Mouse (Mus musculus): ENCODE results near the gene Rdm1.

Rdm1 gene

DNA sequence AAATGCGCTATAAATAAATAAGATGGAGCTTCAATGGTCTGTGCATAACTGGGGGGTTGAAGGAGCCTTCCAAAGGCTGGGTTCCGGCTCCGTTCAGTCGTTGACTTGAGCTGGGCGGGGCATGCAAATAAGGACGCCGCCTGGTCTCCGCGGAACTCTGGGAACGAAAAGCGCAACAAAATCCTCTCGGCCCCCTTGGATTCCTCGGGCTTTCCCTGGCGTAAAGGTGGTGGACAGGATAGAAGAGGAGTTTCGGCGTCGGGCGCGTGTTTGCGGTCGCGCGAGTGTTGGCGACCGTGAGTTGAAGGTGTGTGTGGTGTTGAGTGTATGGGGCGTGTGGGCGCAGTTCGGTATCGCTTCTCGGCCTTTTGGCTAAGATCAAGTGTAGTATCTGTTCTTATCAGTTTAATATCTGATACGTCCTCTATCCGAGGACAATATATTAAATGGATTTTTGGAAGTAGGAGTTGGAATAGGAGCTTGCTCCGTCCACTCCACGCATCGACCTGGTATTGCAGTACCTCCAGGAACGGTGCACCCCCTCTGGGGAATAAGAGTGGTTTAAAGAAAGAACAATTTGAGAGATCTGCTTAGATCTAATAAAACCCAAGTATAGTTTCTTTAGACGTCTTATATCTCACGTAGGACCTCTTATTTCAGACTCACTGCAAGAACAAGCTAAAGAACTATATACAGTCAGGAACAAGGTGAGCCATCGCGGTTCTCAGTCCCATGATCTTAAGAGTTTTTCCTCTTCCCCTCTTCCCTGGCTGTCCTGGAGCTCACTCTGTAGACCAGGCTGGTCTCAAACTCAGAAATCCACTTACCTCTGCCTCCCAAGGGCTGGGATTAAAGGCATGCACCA, 31.1 kb downstream of the Rdm1 start:
- peak; percentile 82 for DNase-seq (ENCODE audit: low read depth)

DNA sequence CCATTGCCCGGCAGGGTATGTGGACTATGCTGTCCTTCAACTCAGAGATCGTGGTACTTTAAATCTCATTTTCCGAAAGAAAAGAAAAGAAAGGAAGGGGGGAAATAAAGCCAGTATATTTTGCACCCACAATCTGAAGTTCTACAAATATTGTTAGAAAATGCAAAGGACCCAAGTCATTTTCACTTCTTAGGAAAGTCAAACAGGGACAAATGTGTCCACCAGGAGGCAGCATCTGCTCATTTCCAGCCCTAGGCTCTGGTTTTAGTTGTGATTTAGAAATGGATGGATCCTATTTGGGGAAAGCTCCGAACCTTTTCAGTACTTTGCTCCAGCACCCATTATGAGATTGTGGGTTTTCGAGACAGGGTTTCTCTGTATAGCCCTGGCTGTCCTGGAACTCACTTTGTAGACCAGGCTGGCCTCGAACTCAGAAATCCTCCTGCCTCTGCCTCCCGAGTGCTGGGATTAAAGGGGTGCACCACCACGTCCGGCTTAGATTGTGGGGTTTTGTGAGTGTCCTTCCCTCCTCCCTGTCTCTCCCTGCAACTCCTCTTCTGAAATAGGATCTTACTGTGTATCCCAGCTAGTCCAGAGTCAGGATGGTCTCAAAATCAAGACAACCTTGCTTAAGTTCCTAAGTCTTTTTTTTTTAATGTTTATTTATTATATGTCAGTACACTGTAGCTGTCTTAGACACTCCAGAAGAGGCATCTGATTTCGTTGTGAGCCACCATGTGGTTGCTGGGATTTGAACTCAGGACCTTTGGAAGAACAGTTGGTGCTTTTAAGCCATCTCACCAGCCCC, 32.0 kb downstream of the Rdm1 start:
- DNase-seq (ENCODE audit: low read depth) = peak; percentile 77

DNA sequence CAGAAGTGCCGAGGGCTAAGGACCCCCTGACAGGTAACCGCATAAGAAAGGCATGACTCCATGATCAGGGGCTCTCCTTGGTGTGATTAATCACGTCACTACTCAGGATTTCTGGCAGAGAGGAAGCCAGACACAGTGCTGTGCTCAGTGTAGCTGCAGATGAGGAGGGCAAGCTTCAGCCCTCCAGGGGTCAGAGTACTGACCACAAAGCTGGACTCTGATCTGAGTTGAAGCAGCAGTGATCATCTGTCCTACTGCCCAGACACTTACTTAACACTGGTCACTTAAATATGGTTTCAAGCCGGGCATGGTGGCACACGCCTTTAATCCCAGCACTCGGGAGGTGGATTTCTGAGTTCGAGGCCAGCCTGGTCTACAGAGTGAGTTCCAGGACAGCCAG, 34.2 kb downstream of the Rdm1 start:
- no peak for DNase-seq (ENCODE audit: low read depth)

DNA sequence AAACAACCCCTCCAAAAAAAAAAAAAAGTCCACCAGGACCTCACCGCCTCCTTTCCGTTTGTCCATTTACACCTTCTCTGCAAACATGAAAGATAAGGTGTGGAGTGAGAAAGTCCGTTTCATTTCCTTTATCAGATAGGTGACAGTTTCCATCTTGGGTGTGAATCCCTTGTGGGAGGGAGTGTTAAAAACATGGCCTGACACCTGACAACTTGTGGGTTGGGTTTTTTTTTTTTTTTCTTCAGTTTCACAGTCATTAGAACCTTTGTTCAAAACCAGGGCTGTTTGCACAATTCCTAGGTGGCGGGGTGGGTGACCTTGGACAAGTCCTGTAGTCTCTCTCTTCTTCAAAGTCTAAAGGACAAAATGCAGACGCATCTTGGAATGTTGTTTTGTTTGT, 34.8 kb downstream of the Rdm1 start:
- no peak for DNase-seq (ENCODE audit: low read depth)

DNA sequence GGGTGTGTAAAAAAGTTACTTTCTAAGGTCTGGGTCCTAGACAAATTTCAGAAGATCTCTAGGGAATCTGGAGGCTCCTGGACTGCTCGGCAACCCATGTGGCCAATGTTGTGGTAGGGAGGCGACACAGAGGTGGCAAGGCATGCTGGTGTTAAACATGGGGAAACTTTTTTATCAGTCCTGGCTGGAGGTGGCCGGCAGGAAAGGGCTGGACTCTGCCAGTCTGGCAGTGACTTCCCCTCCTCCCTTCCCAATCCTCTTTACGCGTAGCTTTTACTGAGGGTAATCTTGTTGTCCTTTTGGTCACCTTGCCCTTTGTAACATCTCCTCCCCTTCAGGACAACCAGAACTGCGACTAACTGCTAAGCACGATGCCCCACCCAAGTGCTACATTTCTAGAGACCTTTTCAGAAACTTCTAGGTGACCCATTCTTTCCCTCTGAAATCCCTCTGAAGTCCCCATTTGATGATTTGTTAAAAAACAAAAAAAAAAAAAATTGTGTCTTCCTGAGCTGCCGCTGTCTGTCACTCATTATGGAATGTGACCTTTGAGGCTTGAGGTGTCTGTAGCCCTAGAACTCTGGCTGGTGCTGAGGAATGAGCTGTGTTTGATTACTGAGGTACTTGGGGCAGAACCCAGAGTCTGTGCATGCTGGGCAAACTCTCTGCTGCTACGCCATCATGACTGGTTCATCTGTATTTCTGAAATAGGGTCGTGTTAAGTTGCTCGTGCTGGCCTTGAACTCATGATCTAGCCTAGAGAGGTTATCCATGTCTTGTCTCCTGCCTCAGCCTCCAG, 36.4 kb downstream of the Rdm1 start:
- no peak for DNase-seq (ENCODE audit: low read depth)

DNA sequence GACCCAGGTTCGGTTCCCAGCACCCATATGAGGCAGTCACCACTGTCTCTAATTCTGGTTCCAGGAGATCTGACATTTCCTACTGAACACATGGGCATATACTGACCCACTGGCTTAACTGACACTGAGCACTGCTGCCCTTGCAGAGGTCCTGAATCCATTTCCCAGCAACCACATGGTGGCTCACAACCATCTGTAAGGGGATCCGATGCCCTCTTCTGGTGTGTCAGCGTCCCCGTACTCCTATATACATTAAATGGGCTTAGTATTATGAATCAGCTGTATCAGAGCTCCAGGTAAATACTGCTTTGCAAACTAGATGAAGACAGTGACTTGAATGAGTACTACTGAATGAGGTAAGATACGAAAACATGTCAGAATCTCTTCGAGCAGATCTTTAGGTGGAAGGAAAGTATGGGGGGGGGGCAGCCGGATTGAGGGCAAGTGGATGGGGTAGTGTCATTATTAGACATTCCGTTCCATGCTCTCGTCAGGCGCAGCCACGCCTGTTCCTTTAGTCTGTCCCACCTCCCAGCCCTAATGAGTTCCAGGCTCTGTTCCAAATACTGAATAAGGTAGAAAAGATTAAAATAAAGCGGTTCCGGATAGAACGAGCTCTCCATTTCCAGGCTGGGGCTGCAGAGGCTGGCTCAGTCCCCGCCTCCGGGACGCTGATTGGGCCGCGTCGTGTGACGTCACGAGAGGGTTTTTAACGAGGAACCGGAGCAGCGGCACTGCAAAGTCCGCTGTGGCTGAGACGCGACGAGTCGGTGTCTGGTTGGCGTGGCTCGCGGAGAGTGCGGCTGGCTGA, 38.0 kb downstream of the Rdm1 start, which contains the start of gene Arl4d:
Gene Arl4d, plus strand, starts transcription at position 717 of the 811 bp plus-strand sequence.
- peak; percentile 70 for DNase-seq (ENCODE audit: low read depth)

DNA sequence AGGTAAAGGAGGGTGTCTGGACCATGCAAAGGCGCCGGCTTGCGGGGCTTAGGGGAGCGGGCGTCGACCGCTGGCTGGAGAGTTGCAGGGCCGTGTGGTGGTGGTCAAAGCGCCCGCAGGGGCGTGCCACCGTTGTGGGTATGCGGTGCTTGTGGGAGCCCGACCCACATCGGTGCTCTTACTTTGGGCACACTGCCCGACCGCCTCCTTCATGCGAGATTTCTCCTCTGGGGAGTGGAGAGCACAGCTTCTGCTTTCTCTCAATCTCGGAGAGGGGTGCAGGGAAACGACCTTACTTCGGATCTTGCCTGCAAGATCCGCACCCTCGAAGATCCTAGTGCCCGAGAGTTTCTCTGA, 38.6 kb downstream of the Rdm1 start:
- no peak for DNase-seq (ENCODE audit: low read depth)

DNA sequence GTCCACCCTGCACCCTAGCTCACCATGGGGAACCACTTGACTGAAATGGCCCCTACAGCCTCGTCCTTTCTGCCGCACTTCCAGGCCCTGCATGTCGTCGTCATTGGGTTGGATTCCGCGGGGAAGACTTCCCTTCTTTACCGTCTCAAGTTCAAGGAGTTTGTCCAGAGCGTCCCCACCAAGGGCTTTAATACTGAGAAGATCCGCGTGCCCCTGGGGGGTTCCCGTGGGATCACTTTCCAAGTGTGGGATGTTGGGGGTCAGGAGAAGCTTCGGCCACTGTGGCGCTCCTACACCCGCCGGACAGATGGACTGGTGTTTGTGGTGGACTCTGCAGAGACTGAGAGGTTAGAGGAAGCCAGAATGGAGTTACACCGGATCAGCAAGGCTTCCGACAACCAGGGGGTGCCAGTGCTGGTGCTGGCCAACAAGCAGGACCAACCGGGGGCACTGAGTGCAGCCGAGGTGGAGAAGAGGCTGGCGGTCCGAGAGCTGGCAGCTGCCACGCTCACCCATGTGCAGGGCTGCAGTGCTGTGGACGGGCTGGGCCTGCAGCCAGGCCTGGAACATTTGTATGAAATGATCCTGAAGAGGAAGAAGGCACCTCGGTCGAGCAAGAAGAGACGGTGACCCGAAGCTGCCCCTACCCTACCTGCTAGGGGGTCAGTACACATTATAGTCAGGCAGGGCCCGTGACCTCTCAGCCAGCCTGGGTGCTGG, 39.8 kb downstream of the Rdm1 start:
- no peak for DNase-seq (ENCODE audit: low read depth)

DNA sequence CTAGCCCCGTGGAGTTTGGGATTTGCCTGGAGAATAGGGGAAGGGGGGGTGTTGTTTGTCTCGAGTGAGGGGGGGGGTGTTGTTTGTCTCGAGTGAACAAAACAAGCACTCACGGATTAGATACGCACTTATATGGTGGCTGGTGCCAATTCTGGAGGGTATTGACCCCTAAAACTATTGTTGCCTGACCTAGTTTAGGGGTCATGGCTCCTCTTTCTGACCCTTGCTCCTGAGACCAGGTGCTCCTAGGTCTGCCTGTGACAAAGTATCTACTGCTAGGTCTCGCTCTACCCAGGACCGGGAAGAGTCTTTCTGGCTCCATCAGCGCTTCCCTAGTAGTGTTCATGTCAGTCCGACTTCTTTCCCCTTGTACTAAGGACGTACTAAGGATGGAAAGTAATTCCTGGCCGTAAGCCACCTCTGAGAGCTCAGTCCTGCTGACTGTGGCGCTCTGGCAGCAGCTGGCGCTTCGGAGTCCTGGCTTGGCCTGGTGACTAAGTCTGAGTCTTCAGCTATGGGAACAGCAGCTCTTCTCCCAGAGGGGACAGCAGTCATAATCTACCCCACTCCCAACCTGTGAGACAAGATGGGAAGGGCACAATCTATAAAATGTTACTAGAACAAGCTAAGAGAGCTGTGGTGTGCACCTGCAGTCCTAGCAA, 41.0 kb downstream of the Rdm1 start:
- peak; percentile 34 for DNase-seq (ENCODE audit: low read depth)

DNA sequence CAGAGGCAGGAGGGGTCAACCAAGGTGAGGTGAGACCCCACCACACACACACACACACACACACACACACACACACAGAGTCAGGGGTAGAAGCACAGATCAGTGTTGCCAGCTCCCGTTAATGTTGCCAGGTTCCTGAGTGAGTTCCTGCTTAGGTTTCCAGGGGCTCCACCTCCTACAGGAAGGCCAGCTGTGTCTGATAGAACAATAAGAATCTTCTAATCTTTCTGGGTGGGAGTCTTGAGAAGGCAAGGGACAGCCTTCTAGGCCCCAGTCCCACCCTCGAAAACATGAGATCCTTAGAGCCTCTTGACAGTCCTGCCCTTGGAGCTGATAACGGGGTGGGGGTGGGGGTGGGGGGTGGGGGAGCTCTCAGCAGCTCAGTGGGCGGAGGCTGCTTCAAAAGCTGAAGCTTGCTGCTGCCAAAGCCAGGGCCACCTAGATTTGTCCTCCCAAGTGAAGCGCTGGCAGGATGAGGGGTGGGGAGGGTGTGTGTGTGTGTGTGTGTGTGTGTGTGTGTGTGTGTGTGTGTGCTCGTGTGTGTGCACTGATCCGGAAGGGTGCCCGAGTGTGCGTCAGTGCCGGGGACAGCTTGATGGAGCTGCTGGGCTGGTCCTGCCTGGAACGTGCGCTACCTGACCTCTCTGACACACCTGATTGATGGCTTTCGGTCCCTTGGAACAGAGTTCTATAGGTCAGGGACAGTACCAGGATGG, 41.7 kb downstream of the Rdm1 start:
- no peak for DNase-seq (ENCODE audit: low read depth)

DNA sequence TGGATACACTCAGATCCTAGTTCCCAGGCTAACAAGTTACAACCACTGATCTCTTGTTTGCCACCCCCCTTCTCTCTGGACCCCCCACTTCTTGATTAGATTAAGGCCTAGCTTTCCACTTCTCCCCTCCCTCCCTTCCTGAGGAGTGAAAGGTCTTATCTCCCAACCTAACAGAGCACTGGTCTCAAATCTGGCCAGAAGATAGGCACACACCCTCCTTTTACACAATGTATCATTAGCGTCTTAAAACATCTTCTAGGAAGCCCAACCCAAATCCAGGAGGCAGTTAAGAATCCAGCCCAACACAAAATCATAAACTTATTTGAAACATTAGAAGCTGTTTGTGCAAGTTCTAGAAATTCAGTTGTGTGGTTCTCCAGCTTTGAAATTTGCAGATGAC, 43.3 kb downstream of the Rdm1 start:
- DNase-seq (ENCODE audit: low read depth) = no peak

DNA sequence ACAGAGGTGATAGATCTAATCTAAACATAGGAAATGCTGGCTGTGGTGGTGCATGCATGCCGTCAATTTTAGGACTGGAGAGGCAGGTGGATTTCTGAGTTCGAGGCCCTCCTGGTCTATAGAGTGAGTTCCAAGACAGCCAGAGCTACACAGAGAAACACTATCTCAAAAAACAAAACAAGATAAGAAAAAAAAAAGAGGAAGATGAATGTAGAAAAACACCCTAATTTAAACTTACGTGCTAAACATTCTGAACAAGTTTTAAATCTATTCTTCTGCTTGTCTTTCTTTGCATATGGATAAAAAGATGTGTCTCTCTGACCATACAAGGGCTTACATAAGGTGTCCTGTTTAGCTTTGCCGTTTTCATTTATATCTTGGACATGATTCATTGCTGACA, 44.3 kb downstream of the Rdm1 start:
- no peak for DNase-seq (ENCODE audit: low read depth)

DNA sequence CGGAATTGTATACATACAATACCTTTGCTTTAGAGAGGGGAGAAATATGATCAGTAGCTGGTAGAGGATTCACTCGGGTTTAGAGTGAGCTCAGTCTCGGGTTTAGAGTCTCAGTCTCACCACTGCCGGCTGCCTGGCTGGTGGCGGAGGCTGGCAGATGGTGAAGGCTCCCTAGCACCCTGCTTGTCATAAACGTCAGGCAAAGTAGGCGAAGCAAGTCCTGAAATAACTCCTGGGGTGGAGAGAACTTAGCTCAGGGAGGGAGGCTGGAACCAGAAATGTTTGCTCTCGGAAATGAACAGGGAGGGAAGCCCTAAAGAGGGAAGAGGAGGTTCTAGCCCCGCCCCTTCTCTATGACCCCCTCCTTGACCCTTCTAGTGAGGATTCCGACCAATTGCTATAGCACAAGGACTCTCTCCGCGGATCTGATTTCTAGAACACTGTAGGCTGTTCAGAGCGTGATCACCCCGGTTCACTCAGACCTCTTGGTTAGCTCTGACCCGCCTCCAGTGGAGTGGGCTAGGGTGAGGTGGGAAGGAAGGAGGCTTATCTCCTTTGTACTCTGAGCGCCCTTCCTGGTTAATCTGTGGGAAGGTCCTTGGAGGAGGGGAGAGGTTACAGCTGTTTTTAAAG, 46.1 kb downstream of the Rdm1 start:
- DNase-seq (ENCODE audit: low read depth) = no peak

DNA sequence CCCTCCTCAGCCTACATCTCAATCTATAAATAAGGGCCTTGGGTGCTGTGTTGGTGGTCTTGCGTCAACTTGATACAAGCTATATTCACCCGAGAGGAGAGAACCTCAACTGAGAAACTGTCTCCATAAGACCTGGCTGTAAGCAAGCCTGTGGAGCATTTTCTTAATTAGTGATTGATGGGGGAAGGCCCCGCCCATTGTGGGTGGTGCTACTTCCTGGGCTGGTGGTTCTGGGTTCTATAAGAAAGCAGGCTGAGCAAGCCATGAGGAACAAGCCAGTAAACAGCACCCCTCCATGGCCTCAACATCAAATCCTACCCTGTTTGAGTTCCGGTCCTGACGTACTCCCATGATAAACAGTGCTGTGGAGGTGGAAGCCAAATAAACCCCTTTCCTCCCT, 47.1 kb downstream of the Rdm1 start:
- DNase-seq (ENCODE audit: low read depth) = no peak

DNA sequence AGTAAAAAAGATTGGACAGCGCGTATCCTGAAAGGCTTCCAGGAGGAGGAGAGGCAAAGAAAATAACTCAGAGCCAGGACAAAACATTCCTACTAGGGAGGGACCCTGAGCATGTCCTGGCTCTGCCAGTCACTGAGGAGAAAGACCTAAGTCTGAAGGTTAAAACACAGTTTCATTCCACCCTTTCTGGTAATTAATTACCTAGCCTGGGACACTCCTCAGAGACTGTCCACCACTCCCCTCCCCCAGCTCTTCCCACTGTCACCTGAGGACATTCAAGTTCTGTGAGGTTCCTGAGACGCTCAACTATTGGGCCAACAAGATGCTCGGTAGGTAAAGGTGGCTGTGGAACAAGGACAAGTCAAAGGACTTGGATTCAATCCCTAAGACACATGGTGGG, 48.4 kb downstream of the Rdm1 start:
- no peak for DNase-seq (ENCODE audit: low read depth)

DNA sequence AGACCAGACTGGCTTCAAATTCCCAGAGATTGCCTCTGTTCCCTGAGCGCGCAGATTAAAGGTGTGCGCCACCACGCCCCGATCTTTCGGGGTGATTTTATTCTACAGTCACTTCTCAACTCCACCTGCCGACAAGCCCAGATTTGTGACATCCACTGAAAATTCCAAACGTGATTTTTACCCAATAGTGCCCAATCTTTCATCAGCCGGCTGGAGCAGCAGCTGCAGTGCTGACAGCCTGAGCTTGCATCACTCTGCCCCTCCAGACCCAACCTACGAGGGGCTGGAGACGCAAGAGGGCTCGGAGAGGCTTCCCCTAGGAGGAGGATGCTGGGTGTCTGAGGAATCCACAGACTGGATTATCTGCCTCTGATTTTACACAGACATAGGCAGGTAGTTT, 50.7 kb downstream of the Rdm1 start:
- no peak for DNase-seq (ENCODE audit: low read depth)

DNA sequence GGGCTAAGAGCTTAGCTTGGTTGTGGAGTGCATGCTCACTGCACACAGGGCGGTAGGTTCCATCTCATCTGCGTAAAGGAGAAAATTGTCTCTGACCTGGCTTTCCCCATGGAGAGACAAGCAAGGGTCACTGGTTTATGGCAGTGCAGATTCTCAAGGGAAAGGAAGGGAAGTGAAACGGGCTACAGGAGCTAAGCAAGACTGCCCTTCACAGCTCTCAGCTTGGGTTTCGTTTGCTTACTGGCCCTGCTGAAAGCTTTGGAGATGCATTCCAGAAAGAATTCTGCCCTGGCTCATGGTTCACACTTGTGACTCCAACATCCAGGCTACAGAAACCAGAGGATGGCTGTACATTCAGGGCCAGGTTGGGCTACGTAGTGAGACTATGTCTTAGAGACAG, 51.8 kb downstream of the Rdm1 start:
- no peak for DNase-seq (ENCODE audit: low read depth)

DNA sequence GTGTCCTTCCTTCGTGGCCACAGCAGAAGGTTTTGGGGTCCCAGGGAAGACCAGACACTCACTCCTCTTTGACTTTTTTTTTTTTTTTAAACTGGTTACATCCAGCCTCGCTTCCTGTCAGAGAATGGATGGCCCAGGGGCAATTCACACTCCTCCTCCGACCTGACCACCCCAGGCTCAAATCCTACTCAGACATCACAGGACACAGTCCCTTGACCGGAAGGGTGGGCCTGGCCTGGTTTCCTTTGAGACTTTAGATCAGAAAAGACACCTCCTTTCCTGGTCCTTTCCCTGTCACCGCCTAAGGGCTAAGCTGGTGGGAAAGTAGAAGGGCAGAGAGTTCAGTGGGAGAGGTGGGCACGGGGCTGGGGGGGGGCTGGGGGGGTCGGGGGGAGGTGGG, 52.9 kb downstream of the Rdm1 start:
- DNase-seq (ENCODE audit: low read depth) = no peak

DNA sequence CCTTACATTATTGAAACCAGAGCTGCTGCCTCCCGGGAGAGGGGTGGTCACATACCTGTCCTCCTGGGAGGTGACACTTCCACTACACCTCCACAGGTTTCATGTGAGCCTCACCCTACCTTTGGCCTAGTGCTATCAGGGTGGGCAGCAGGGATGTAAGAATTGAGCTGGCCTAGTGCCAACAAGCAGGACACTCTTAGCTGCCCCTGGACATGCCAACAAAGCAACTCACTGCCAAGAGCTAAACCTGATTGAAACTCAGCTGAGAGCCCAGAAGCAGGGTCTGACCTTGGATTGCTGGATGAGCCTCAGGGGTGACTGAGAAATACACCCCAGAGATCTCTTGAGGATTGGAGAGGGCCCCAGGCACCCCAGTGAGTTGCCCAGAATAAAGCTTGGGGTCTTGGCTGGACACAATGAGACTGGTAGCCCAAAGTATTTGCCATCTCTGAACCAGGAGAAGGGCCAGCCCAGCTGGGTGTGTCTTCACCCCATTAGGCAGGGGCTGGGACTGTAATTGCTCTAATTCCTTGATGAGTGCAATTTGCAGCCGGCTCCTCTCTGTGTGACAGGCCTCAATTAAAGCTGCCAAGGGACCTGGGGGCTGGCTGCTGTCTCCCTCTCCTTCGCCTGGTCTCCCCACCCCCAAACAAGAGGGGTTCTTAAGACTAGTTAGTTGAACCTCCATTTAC, 53.8 kb downstream of the Rdm1 start:
- DNase-seq (ENCODE audit: low read depth) = no peak
